Mouse (Mus musculus): ENCODE results near the gene Tcte2. TPM values are rescaled to one million over a fixed set of nuclear protein-coding genes. Genes with fewer than 3 reads are reported as not detected.

The Tcte2 gene
- total and polyA plus RNA-seq, 3 experiments: 0.17 TPM; not detected in 2

- peaks cover 20% of the 10 kb centered on the region for H3K27me3 ChIP-seq (replicated peaks)
- DNase-seq (ENCODE audit: extremely low read depth): peak; percentile 46
- 0 out of 2 replicates have a peak, but pooled peaks cover 2% of the 10 kb centered on the region for H3K79me2 ChIP-seq (replicated peaks; ENCODE audit: control insufficient read depth, extremely low read depth, insufficient read depth, poor library complexity, severe bottlenecking)
- H3K4me1 ChIP-seq (ENCODE audit: control insufficient read depth in 1 of 2, insufficient read depth in 2 of 2): peaks cover 6 to 11% of the 10 kb centered on the region in 2 experiments; a peak in 3 of 4 replicates
- H3K36me3 ChIP-seq (replicated peaks in 1 of 2; ENCODE audit: control insufficient read depth in 1 of 2, insufficient read depth in 1 of 2, low read length in 1 of 2): no peaks in the 10 kb centered on the region
- in situ Hi-C loops (cut with MboI; ENCODE audit: low pct_ligation_motif_present, low pct_unique_long_range_greater_than_20kb, low sequenced_read_pairs) (no loop called here), dilution Hi-C loops (cut with MboI; ENCODE audit: extremely low pct_ligation_motif_present, extremely low pct_unique_long_range_greater_than_20kb, low sequenced_read_pairs) (no loop called here)
- peaks cover 6% of the 10 kb centered on the region for H3K9me3 ChIP-seq (replicated peaks; ENCODE audit: low read length)
- TF ChIP-seq POLR2A (IDR thresholded peaks at IDR 0.05; ENCODE audit: low read depth, low read length) (peak; percentile 44; the same call in 1 of the 2 replicates), TCF12 (IDR thresholded peaks at IDR 0.05; ENCODE audit: low read depth, low read length) (peak; percentile 23; the same call in 1 of the 2 replicates), IRF4 (IDR thresholded peaks at IDR 0.05; ENCODE audit: low read depth, low read length) (no peak), JUND (conservative IDR thresholded peaks at IDR 0.05; ENCODE audit: low read depth, low read length) (no peak), RAD21 (IDR thresholded peaks at IDR 0.05; ENCODE audit: low read depth, low read length) (no peak), BHLHE40 (IDR thresholded peaks at IDR 0.05; ENCODE audit: low read depth, low read length) (peak; percentile 48), NRF1 (IDR thresholded peaks at IDR 0.05; ENCODE audit: low read depth, low read length) (peak; percentile 68), MXI1 (IDR thresholded peaks at IDR 0.05; ENCODE audit: low read depth, low read length) (no peak), POLR2AphosphoS2 (IDR thresholded peaks at IDR 0.05; ENCODE audit: low read depth, low read length) (no peak), MEF2A (IDR thresholded peaks at IDR 0.05; ENCODE audit: borderline replicate concordance, low read depth, low read length) (no peak), ZC3H11A (IDR thresholded peaks at IDR 0.05; ENCODE audit: low read depth, low read length) (no peak), CHD1 (IDR thresholded peaks at IDR 0.05; ENCODE audit: low read depth, low read length) (no peak)
- H3K4me2 ChIP-seq (ENCODE audit: insufficient read depth, low read depth, poor library complexity, severe bottlenecking): peak within 1 kb of the TSS; percentile 96
- H3K4me3 ChIP-seq (replicated peaks in 1 of 3; ENCODE audit: low read depth in 2 of 3, low read length in 2 of 3, poor library complexity in 1 of 3): peak within 1 kb of the TSS; percentile 40 to 85 (median 63)
- H3K9ac ChIP-seq (ENCODE audit: insufficient read depth, low read depth): peak within 1 kb of the TSS; percentile 71
- H3K27ac ChIP-seq (ENCODE audit: insufficient read depth, low read depth): no peak within 1 kb of the TSS
Measured at GRCm38 (mm10) chr17:13759853-13760627, 1.6 kb downstream of the Tcte2 start, which contains the start of gene Afdn. Gene Afdn (plus strand): TSS chr17:13760539.

GRCm38 (mm10) chr17:13759156-13759852 lies 2.3 kb downstream of the Tcte2 start:
- peaks cover 23% of the 10 kb centered on the region for H3K27me3 ChIP-seq (replicated peaks)
- in situ Hi-C loops (cut with MboI; ENCODE audit: low pct_ligation_motif_present, low pct_unique_long_range_greater_than_20kb, low sequenced_read_pairs) (no loop called here), dilution Hi-C loops (cut with MboI; ENCODE audit: extremely low pct_ligation_motif_present, extremely low pct_unique_long_range_greater_than_20kb, low sequenced_read_pairs) (no loop called here)
- peaks cover 6 to 11% of the 10 kb centered on the region in 2 experiments; a peak in 3 of 4 replicates for H3K4me1 ChIP-seq (ENCODE audit: control insufficient read depth in 1 of 2, insufficient read depth in 2 of 2)
- H3K79me2 ChIP-seq (replicated peaks; ENCODE audit: control insufficient read depth, extremely low read depth, insufficient read depth, poor library complexity, severe bottlenecking): 0 out of 2 replicates have a peak, but pooled peaks cover 2% of the 10 kb centered on the region
- DNase-seq (ENCODE audit: extremely low read depth): no peak
- peak overlapping the region; percentile 68; the same call in 1 of the 2 replicates for H3K4me2 ChIP-seq (ENCODE audit: insufficient read depth, low read depth, poor library complexity, severe bottlenecking)
- no peak overlapping the region for H3K27ac ChIP-seq (ENCODE audit: insufficient read depth, low read depth)
- TF ChIP-seq PAX5 (IDR thresholded peaks at IDR 0.05; ENCODE audit: low read length) (no peak), ZMIZ1 (IDR thresholded peaks at IDR 0.05; ENCODE audit: low read depth, low read length) (no peak), NELFE (IDR thresholded peaks at IDR 0.05; ENCODE audit: low read depth, low read length) (no peak), GABPA (IDR thresholded peaks at IDR 0.05; ENCODE audit: insufficient replicate concordance, low read depth, low read length) (no peak), CTCF (conservative IDR thresholded peaks at IDR 0.05 in 1 of 2, IDR thresholded peaks at IDR 0.05 in 1 of 2; ENCODE audit: low read depth in 2 of 2, low read length in 2 of 2) (no peak), CHD1 (IDR thresholded peaks at IDR 0.05; ENCODE audit: low read depth, low read length) (no peak), UBTF (IDR thresholded peaks at IDR 0.05; ENCODE audit: low read depth, low read length) (no peak), ZKSCAN1 (IDR thresholded peaks at IDR 0.05; ENCODE audit: borderline replicate concordance, low read depth, low read length) (no peak), MXI1 (IDR thresholded peaks at IDR 0.05; ENCODE audit: low read depth, low read length) (no peak), MAZ (IDR thresholded peaks at IDR 0.05; ENCODE audit: low read depth, low read length) (no peak), SIN3A (IDR thresholded peaks at IDR 0.05; ENCODE audit: low read length) (no peak), MAX (IDR thresholded peaks at IDR 0.05; ENCODE audit: low read length) (no peak), BHLHE40 (IDR thresholded peaks at IDR 0.05; ENCODE audit: low read depth, low read length) (no peak)
- no peaks in the 10 kb centered on the region for H3K36me3 ChIP-seq (replicated peaks in 1 of 2; ENCODE audit: control insufficient read depth in 1 of 2, insufficient read depth in 1 of 2, low read length in 1 of 2)
- H3K9ac ChIP-seq (ENCODE audit: insufficient read depth, low read depth): peak overlapping the region; percentile 34; the same call in 1 of the 2 replicates
- no peak overlapping the region for H3K4me3 ChIP-seq (replicated peaks in 1 of 3; ENCODE audit: low read depth in 2 of 3, low read length in 2 of 3, poor library complexity in 1 of 3)
- H3K9me3 ChIP-seq (replicated peaks; ENCODE audit: low read length): peaks cover 6% of the 10 kb centered on the region

Data from CH12.LX (cell line).